Comparison of ENCODE assay signal across 27 mouse cellular contexts in genomic region chr3:138362920-138363319, GRCm38 (mm10). TPM values are rescaled to one million over a fixed set of nuclear protein-coding genes. Genes with fewer than 3 reads are reported as not detected.
DNase-seq lines count a peak whose midpoint lies in the region; ATAC-seq and TF ChIP-seq lines count a peak whose summit lies in the region.
"Had no signal": no experiment of that assay in that cellular context is flagged by ENCODE, and none has a peak within 500 bp of the region (broad histone marks: within the 10 kb centered on the region; RNA-seq: fewer than 3 reads in every experiment).

No protein-coding gene starts in this region.

- H3K9me3 ChIP-seq in liver, embryonic 12.5 days (replicated peaks) = no peaks in the 10 kb centered on the region
- no peaks in the 10 kb centered on the region for H3K9me3 ChIP-seq in liver, embryonic 16.5 days (replicated peaks; ENCODE audit: control insufficient read depth, low read length)
- H3K9me3 ChIP-seq in liver, embryonic 11.5 days (ENCODE audit: control insufficient read depth, low read length) = no peaks in the 10 kb centered on the region
- no peaks in the 10 kb centered on the region for H3K9me3 ChIP-seq in liver, postnatal 0 days (ENCODE audit: low read length)
- H3K9me3 ChIP-seq: G1E had no signal

- H3K4me2 ChIP-seq in liver, embryonic 12.5 days = no peak overlapping the region
- H3K4me2 ChIP-seq in liver, embryonic 16.5 days (ENCODE audit: low read depth, low read length) = no peak overlapping the region
- no peak overlapping the region for H3K4me2 ChIP-seq in liver, embryonic 11.5 days
- no peak overlapping the region for H3K4me2 ChIP-seq in liver, postnatal 0 days (ENCODE audit: low read depth, low read length)

- TF ChIP-seq EP300 in liver, postnatal 0 days (IDR thresholded peaks at IDR 0.05; ENCODE audit: low read depth) = peak; percentile 18; the same call in 1 of the 2 replicates

- WGBS in liver, adult 2 months = 25% methylated on average over 2 of the region's 2 CpGs
- 60% methylated on average over 2 of the region's 2 CpGs for WGBS in liver, embryonic 12.5 days (ENCODE audit: insufficient replicate concordance)
- 57% methylated on average over 2 of the region's 2 CpGs for WGBS in liver, embryonic 16.5 days (ENCODE audit: insufficient replicate concordance)
- 67% methylated on average over 2 of the region's 2 CpGs for WGBS in liver, embryonic 11.5 days
- WGBS in liver, postnatal 0 days (ENCODE audit: insufficient replicate concordance) = 49% methylated on average over 2 of the region's 2 CpGs

- no peak overlapping the region for H3K27ac ChIP-seq in liver, adult 2 months (replicated peaks; ENCODE audit: insufficient read depth, low read depth, low read length)
- no peak overlapping the region for H3K27ac ChIP-seq in liver, embryonic 12.5 days
- H3K27ac ChIP-seq in liver, embryonic 16.5 days (ENCODE audit: low read length) = no peak overlapping the region
- H3K27ac ChIP-seq in liver, embryonic 11.5 days (ENCODE audit: low read depth, low read length) = no peak overlapping the region
- H3K27ac ChIP-seq in liver, postnatal 0 days (ENCODE audit: low read depth) = no peak overlapping the region

- no peak for TF ChIP-seq POLR2A in liver, adult 2 months (IDR thresholded peaks at IDR 0.05; ENCODE audit: extremely low read depth, insufficient read depth, low read length)

- H3K36me3 ChIP-seq in liver, adult 2 months (ENCODE audit: control insufficient read depth, insufficient read depth, low read length) = no peaks in the 10 kb centered on the region
- no peaks in the 10 kb centered on the region for H3K36me3 ChIP-seq in liver, embryonic 12.5 days
- H3K36me3 ChIP-seq in liver, embryonic 16.5 days (ENCODE audit: control insufficient read depth, insufficient read depth) = no peaks in the 10 kb centered on the region
- H3K36me3 ChIP-seq in liver, embryonic 11.5 days (ENCODE audit: control insufficient read depth, insufficient read depth, low read length) = no peaks in the 10 kb centered on the region
- no peaks in the 10 kb centered on the region for H3K36me3 ChIP-seq in liver, postnatal 0 days (replicated peaks; ENCODE audit: insufficient read depth, low read length)
- H3K36me3 ChIP-seq: G1E had no signal

- no peaks in the 10 kb centered on the region for H3K27me3 ChIP-seq in liver, adult 2 months (ENCODE audit: control insufficient read depth, insufficient read depth, low read length)
- no peaks in the 10 kb centered on the region for H3K27me3 ChIP-seq in liver, embryonic 12.5 days (replicated peaks)
- H3K27me3 ChIP-seq in liver, embryonic 16.5 days (ENCODE audit: control insufficient read depth, insufficient read depth, low read depth, low read length) = no peaks in the 10 kb centered on the region
- no peaks in the 10 kb centered on the region for H3K27me3 ChIP-seq in liver, embryonic 11.5 days (replicated peaks; ENCODE audit: control insufficient read depth, insufficient read depth, low read length)
- H3K27me3 ChIP-seq in liver, postnatal 0 days (ENCODE audit: insufficient read depth, low read length) = no peaks in the 10 kb centered on the region
- H3K27me3 ChIP-seq: CH12.LX, Patski had no signal

- TF ChIP-seq CTCF in liver, adult 2 months (IDR thresholded peaks at IDR 0.05; ENCODE audit: low read depth, low read length) = no peak
- no peak for TF ChIP-seq CTCF in liver, postnatal 0 days (IDR thresholded peaks at IDR 0.05; ENCODE audit: low read depth)

- no peaks in the 10 kb centered on the region; the same call in 1 of the 2 replicates for H3K79me2 ChIP-seq in liver, adult 2 months (ENCODE audit: control insufficient read depth, insufficient read depth, low read length)

- no peak overlapping the region for H3K9ac ChIP-seq in liver, adult 2 months (ENCODE audit: low read depth, low read length)
- no peak overlapping the region for H3K9ac ChIP-seq in liver, embryonic 12.5 days
- H3K9ac ChIP-seq in liver, embryonic 16.5 days (ENCODE audit: low read depth, low read length) = no peak overlapping the region
- H3K9ac ChIP-seq in liver, embryonic 11.5 days (ENCODE audit: low read depth, low read length) = no peak overlapping the region
- no peak overlapping the region for H3K9ac ChIP-seq in liver, postnatal 0 days (replicated peaks)

- DNase-seq in liver, adult 2 months (ENCODE audit: extremely low read depth, low read depth, low spot score) = peak; percentile 97
- no peak for DNase-seq in liver, embryonic 11.5 days (ENCODE audit: low spot score)
- DNase-seq in liver, postnatal 0 days = no peak
- no peak for DNase-seq in liver
- DNase-seq: adrenal gland, adult 2 months; adrenal gland, adult 8-10 months; adrenal gland, postnatal 10 days; adrenal gland, postnatal 14 days; adrenal gland, postnatal 25 days; adrenal gland, postnatal 36 days; B cell, adult 2 months; cerebellum, adult 11 months; cerebellum, adult 11-12 months; cerebellum, adult 18-20 months had no signal

- peaks cover 26% of the 10 kb centered on the region for H3K4me1 ChIP-seq in liver, adult 2 months (ENCODE audit: control insufficient read depth, insufficient read depth, low read length)
- H3K4me1 ChIP-seq in liver, embryonic 12.5 days = no peaks in the 10 kb centered on the region
- no peaks in the 10 kb centered on the region; the same call in 1 of the 2 replicates for H3K4me1 ChIP-seq in liver, embryonic 16.5 days (ENCODE audit: control insufficient read depth, low read depth, low read length)
- no peaks in the 10 kb centered on the region for H3K4me1 ChIP-seq in liver, embryonic 11.5 days (replicated peaks; ENCODE audit: control insufficient read depth, insufficient read depth, low read length)
- H3K4me1 ChIP-seq in liver, postnatal 0 days (ENCODE audit: insufficient read depth) = peaks cover 6% of the 10 kb centered on the region; the same call in 1 of the 2 replicates

- no peak overlapping the region for H3K4me3 ChIP-seq in liver, adult 2 months (ENCODE audit: insufficient read depth, low read depth, low read length)
- no peak overlapping the region for H3K4me3 ChIP-seq in liver, embryonic 12.5 days
- H3K4me3 ChIP-seq in liver, embryonic 16.5 days (ENCODE audit: low read depth, low read length) = no peak overlapping the region
- H3K4me3 ChIP-seq in liver, embryonic 11.5 days (ENCODE audit: low read depth, low read length) = no peak overlapping the region
- no peak overlapping the region for H3K4me3 ChIP-seq in liver, postnatal 0 days (ENCODE audit: low read depth, low read length)

- no peak for ATAC-seq in liver, embryonic 12.5 days
- peak; percentile 60; the same call in 1 of the 2 replicates for ATAC-seq in liver, embryonic 16.5 days (ENCODE audit: low read depth)
- no peak for ATAC-seq in liver, embryonic 11.5 days (replicated peaks; ENCODE audit: low FRiP score)
- ATAC-seq in liver, postnatal 0 days = peak; percentile 64
- ATAC-seq: activated CD4-positive, CD25-positive, alpha-beta regulatory T cell, adult 4 months; CD4-positive, CD25-positive, alpha-beta regulatory T cell, adult 4 months; Patski had no signal

RNA-seq across cellular contexts. Expression of gene Adh6b, which starts 21.3 kb away (rescaled TPM):
- 0.07 TPM in 1 of 2 replicates, not detected in the other for total RNA-seq in liver, adult 2 months (2014; rRNA removed)
- polyA plus RNA-seq in liver, adult 2 months (2012; rRNA removed) = 0.06 TPM in 2 replicates
- 0.41 and 0.68 TPM in 2 replicates for polyA plus RNA-seq in liver, embryonic 12.5 days (2016; fragmentation: Nextera tagmentation; extraction: Ambion mirVana)
- 0.20 and 0.30 TPM in 2 replicates for polyA plus RNA-seq in liver, embryonic 16.5 days (2015; fragmentation: Nextera tagmentation; extraction: Ambion mirVana)
- polyA plus RNA-seq in liver, embryonic 11.5 days (2014; fragmentation: Nextera tagmentation; extraction: Ambion mirVana) = 0.89 and 0.90 TPM in 2 replicates
- 0.18 and 0.20 TPM in 2 replicates for polyA plus RNA-seq in liver, postnatal 0 days (2015; fragmentation: Nextera tagmentation; extraction: Ambion mirVana)
- total RNA-seq: adrenal gland, postnatal 25 days; CH12.LX; ES-E14; MEL had no signal
- polyA plus RNA-seq: activated CD4-positive, CD25-positive, alpha-beta regulatory T cell, adult 4 months; adrenal gland, adult 2 months; C2C12; CD4-positive, CD25-positive, alpha-beta regulatory T cell, adult 4 months; G1E had no signal

RNA-seq across cellular contexts. Expression of gene Adh6a, which starts 49.8 kb away (rescaled TPM):
- total RNA-seq in liver, adult 2 months (2014; rRNA removed) = not detected in 2 replicates
- polyA plus RNA-seq in liver, adult 2 months (2012; rRNA removed) = not detected in 2 replicates
- not detected in 2 replicates for polyA plus RNA-seq in liver, embryonic 12.5 days (2016; fragmentation: Nextera tagmentation; extraction: Ambion mirVana)
- not detected in 2 replicates for polyA plus RNA-seq in liver, embryonic 16.5 days (2015; fragmentation: Nextera tagmentation; extraction: Ambion mirVana)
- polyA plus RNA-seq in liver, embryonic 11.5 days (2014; fragmentation: Nextera tagmentation; extraction: Ambion mirVana) = not detected in 2 replicates
- not detected in 2 replicates for polyA plus RNA-seq in liver, postnatal 0 days (2015; fragmentation: Nextera tagmentation; extraction: Ambion mirVana)
- total RNA-seq: adrenal gland, adult 18-20 months; adrenal gland, adult 2 months; adrenal gland, adult 8-10 months; adrenal gland, postnatal 14 days; adrenal gland, postnatal 25 days; adrenal gland, postnatal 36 days; adrenal gland, postnatal 4 days; CH12.LX; ES-E14; MEL had no signal
- polyA plus RNA-seq: activated CD4-positive, CD25-positive, alpha-beta regulatory T cell, adult 4 months; adrenal gland, adult 2 months; brain, embryonic 14.5 days; C2C12; CD4-positive, CD25-positive, alpha-beta regulatory T cell, adult 4 months; G1E had no signal

RNA-seq across cellular contexts. Expression of gene Adh4, which starts 52.3 kb away (rescaled TPM):
- 198 and 305 TPM in 2 replicates for total RNA-seq in liver, adult 2 months (2014; rRNA removed)
- 74.6 and 79.5 TPM in 2 replicates for polyA plus RNA-seq in liver, adult 2 months (2012; rRNA removed)
- polyA plus RNA-seq in liver, embryonic 12.5 days (2016; fragmentation: Nextera tagmentation; extraction: Ambion mirVana) = 0.20 TPM in 1 of 2 replicates, not detected in the other
- 0.06 and 0.09 TPM in 2 replicates for polyA plus RNA-seq in liver, embryonic 16.5 days (2015; fragmentation: Nextera tagmentation; extraction: Ambion mirVana)
- not detected in 2 replicates for polyA plus RNA-seq in liver, embryonic 11.5 days (2014; fragmentation: Nextera tagmentation; extraction: Ambion mirVana)
- polyA plus RNA-seq in liver, postnatal 0 days (2015; fragmentation: Nextera tagmentation; extraction: Ambion mirVana) = 0.82 and 1.6 TPM in 2 replicates
- total RNA-seq: G1E, MEL had no signal
- polyA plus RNA-seq: brain, embryonic 14.5 days; C2C12; CD4-positive, CD25-positive, alpha-beta regulatory T cell, adult 4 months; G1E; Patski had no signal

Comparison
In these comparisons a context has a peak if more than half of its experiments do, and no peak if none do; other contexts are left out.
1. ATAC-seq: peak in liver, embryonic 16.5 days (single experiment) and liver, postnatal 0 days (single experiment); none in liver, embryonic 12.5 days (single experiment) and liver, embryonic 11.5 days (single experiment).
2. RNA of gene Adh4, which starts 52.3 kb away (polyA plus RNA-seq): 74.6 to 79.5 TPM in liver, adult 2 months; 0.82 to 1.6 TPM in liver, postnatal 0 days, 0.06 to 0.09 TPM in liver, embryonic 16.5 days, 0.20 TPM in liver, embryonic 12.5 days and not detected in liver, embryonic 11.5 days; every median in the first group is over 10 times any median in the second.